Mouse (Mus musculus): ENCODE measurements at regions not wholly inside any gene's neighbourhood (a gene's known extent, or its start where the extent isn't known, plus 50 kb on each side); places are given as distances from the start of the nearest gene placed in this dataset.

DNA sequence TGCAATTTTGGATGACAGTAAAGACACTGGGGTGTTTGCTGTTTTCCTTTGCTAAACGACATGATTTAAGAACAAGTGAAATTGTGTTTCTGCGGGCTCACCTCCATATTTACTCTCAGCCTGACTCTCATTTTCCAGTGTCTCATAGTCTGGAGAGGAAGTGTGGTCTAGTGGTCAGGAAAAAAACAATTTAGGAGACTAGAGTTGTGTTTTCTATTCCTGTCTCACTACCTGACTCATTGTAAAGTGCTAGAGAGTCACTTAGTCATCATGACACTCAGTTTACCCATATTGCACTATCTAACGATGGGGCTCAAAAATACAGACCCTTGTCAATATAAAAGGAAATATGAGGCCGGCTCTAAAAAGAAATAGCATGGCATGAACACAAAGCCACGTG, 138.7 kb upstream of the Ank start:
- Histone ChIP-seq H3K9me3 (ENCODE audit: control insufficient read depth, low read length) (no peaks in the 10 kb centered on the region), H3K9ac (replicated peaks) (no peak overlapping the region), H3K27ac (no peak overlapping the region), H3K36me3 (replicated peaks; ENCODE audit: control insufficient read depth, insufficient read depth, low read depth) (no peaks in the 10 kb centered on the region), H3K4me1 (replicated peaks; ENCODE audit: control insufficient read depth in 2 of 2, insufficient read depth in 2 of 2, low read length in 1 of 2) (peaks cover 0 to 2% of the 10 kb centered on the region in 2 experiments; a peak in 2 of 4 replicates), H3K4me3 (ENCODE audit: insufficient read depth in 1 of 2, low read depth in 2 of 2, low read length in 2 of 2) (no peak overlapping the region), H3K4me2 (ENCODE audit: low read depth) (no peak overlapping the region), H3K27me3 (ENCODE audit: control insufficient read depth, insufficient read depth, low read length) (no peaks in the 10 kb centered on the region)
- WGBS (ENCODE audit: insufficient replicate concordance) = 57% methylated on average over 5 of the region's 5 CpGs
- DNase-seq (ENCODE audit: low read depth in 3 of 3, low spot score in 3 of 3) (no peak), ATAC-seq (ENCODE audit: insufficient read depth) (no peak)
- no peak for TF ChIP-seq EP300 (IDR thresholded peaks at IDR 0.05; ENCODE audit: low read depth)
- no peak for TF ChIP-seq CTCF (IDR thresholded peaks at IDR 0.05; ENCODE audit: low read depth)

DNA sequence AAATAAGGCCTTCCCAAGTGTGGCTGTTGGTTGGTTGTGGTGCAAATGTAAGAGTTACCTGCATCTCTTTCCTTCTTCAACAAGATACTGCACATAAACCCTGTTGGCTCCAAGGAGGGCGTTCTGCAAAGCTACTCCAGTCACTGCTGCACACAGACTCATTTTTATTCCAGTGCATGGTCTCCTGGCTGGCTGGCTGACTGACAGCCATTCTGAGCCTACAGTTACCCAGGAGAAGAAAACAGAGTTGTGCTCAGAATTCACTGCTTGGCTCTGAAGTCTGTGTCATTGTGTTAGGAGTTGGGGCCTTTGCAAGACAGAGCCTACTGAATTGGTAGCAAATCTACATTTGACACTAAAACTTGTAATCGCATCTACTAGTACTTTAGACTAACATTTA, 138.0 kb upstream of the Ank start:
- ATAC-seq (ENCODE audit: insufficient read depth) = no peak
- no peaks in the 10 kb centered on the region for H3K36me3 ChIP-seq (replicated peaks; ENCODE audit: control insufficient read depth, insufficient read depth, low read depth)
- H3K9me3 ChIP-seq (ENCODE audit: control insufficient read depth, low read length) = no peaks in the 10 kb centered on the region
- peaks cover 0 to 2% of the 10 kb centered on the region in 2 experiments; a peak in 2 of 4 replicates for H3K4me1 ChIP-seq (replicated peaks; ENCODE audit: control insufficient read depth in 2 of 2, insufficient read depth in 2 of 2, low read length in 1 of 2)
- WGBS (ENCODE audit: insufficient replicate concordance) = 61% methylated on average over 2 of the region's 2 CpGs
- H3K27me3 ChIP-seq (ENCODE audit: control insufficient read depth, insufficient read depth, low read length) = no peaks in the 10 kb centered on the region
- H3K4me2 ChIP-seq (ENCODE audit: low read depth) = no peak overlapping the region
- H3K27ac ChIP-seq = no peak overlapping the region
- no peak overlapping the region for H3K9ac ChIP-seq (replicated peaks)
- TF ChIP-seq EP300 (IDR thresholded peaks at IDR 0.05; ENCODE audit: low read depth) = no peak
- TF ChIP-seq CTCF (IDR thresholded peaks at IDR 0.05; ENCODE audit: low read depth) = no peak
- no peak for DNase-seq (ENCODE audit: low read depth in 3 of 3, low spot score in 3 of 3)
- H3K4me3 ChIP-seq (ENCODE audit: insufficient read depth in 1 of 2, low read depth in 2 of 2, low read length in 2 of 2) = no peak overlapping the region

DNA sequence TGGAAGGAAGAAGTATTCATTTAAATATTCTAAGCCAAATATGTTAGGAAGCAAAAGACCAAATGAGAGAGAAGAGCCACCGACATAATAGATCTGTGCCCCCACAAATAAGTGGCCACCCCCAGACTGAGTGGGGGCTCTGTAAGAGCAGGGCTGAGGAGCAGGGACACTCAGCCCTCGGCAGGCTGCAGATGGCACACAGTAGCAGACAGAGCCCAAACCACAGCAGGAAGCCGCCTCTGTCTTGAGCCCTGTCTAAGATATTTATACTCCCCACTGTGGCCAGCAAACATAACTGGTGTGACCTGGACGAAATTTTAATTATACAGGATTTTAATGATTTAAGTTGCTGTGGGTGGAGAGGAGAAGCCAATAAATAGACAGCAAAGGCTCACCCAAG, 126.4 kb upstream of the Ank start:
- no peaks in the 10 kb centered on the region for H3K27me3 ChIP-seq (ENCODE audit: control insufficient read depth, insufficient read depth, low read length)
- H3K27ac ChIP-seq = no peak overlapping the region
- DNase-seq (ENCODE audit: low read depth in 3 of 3, low spot score in 3 of 3) = no peak
- WGBS (ENCODE audit: insufficient replicate concordance) = 9% methylated on average over 4 of the region's 4 CpGs
- H3K9me3 ChIP-seq (ENCODE audit: control insufficient read depth, low read length) = no peaks in the 10 kb centered on the region
- TF ChIP-seq CTCF (IDR thresholded peaks at IDR 0.05; ENCODE audit: low read depth) (no peak), EP300 (IDR thresholded peaks at IDR 0.05; ENCODE audit: low read depth) (no peak)
- no peak overlapping the region for H3K4me3 ChIP-seq (ENCODE audit: insufficient read depth in 1 of 2, low read depth in 2 of 2, low read length in 2 of 2)
- no peak overlapping the region for H3K4me2 ChIP-seq (ENCODE audit: low read depth)
- no peak for ATAC-seq (ENCODE audit: insufficient read depth)
- peaks cover 0 to 1% of the 10 kb centered on the region in 2 experiments; a peak in 1 of 4 replicates for H3K4me1 ChIP-seq (replicated peaks; ENCODE audit: control insufficient read depth in 2 of 2, insufficient read depth in 2 of 2, low read length in 1 of 2)
- no peaks in the 10 kb centered on the region for H3K36me3 ChIP-seq (replicated peaks; ENCODE audit: control insufficient read depth, insufficient read depth, low read depth)
- H3K9ac ChIP-seq (replicated peaks) = no peak overlapping the region

DNA sequence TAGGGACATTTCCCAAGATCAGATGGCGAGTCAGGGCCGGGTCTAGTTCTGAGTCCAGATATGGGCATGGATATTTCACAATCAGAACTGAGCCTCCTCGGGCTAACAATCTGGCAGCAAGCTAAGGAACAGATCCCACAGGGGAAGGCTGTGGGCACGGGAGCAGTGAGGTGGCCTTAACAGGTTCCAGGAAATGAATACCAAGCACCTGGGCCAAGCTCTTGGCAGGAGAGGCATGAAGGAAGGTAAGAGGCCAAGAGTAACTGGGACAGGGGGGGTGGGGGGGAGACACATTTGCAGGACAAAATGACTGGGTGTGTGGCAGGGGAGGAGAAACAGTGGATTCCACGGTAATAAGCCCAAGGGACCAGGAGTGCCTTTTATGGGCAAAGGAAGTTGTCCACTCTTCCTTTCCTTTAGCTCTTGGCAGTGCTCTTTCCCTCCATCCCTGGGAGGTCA, 124.9 kb upstream of the Ank start:
- no peaks in the 10 kb centered on the region for H3K27me3 ChIP-seq (ENCODE audit: control insufficient read depth, insufficient read depth, low read length)
- peaks cover 0 to 1% of the 10 kb centered on the region in 2 experiments; a peak in 1 of 4 replicates for H3K4me1 ChIP-seq (replicated peaks; ENCODE audit: control insufficient read depth in 2 of 2, insufficient read depth in 2 of 2, low read length in 1 of 2)
- H3K36me3 ChIP-seq (replicated peaks; ENCODE audit: control insufficient read depth, insufficient read depth, low read depth) = no peaks in the 10 kb centered on the region
- no peak for DNase-seq (ENCODE audit: low read depth in 3 of 3, low spot score in 3 of 3)
- TF ChIP-seq CTCF (IDR thresholded peaks at IDR 0.05; ENCODE audit: low read depth) = no peak
- TF ChIP-seq EP300 (IDR thresholded peaks at IDR 0.05; ENCODE audit: low read depth) = no peak
- no peak overlapping the region for H3K4me3 ChIP-seq (ENCODE audit: insufficient read depth in 1 of 2, low read depth in 2 of 2, low read length in 2 of 2)
- H3K4me2 ChIP-seq (ENCODE audit: low read depth) = no peak overlapping the region
- no peaks in the 10 kb centered on the region for H3K9me3 ChIP-seq (ENCODE audit: control insufficient read depth, low read length)
- H3K9ac ChIP-seq (replicated peaks) = no peak overlapping the region
- ATAC-seq (ENCODE audit: insufficient read depth) = no peak
- 41% methylated on average over 4 of the region's 5 CpGs for WGBS (ENCODE audit: insufficient replicate concordance)
- no peak overlapping the region for H3K27ac ChIP-seq

DNA sequence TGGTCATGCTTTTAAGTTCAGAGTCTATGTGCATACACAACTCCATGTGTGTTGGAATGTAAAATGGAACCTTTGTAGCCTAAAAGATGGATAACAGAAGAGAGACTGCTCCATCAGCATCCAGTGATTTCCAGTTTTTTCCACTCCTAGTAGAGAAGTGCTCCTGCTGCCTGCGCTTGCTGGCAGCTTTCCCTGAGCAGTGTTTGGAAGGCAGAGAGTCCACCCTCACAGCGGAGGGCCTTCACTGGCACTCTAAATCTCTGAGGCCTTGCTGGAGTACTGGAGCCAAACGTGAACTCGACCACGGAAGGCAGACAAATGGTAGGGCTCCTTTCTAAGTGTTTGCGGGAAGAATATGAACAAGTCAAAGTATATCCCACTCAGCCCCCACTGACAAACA, 108.0 kb upstream of the Ank start:
- no peaks in the 10 kb centered on the region for H3K9me3 ChIP-seq (ENCODE audit: control insufficient read depth, low read length)
- H3K27me3 ChIP-seq (ENCODE audit: control insufficient read depth, insufficient read depth, low read length) = no peaks in the 10 kb centered on the region
- no peak overlapping the region for H3K9ac ChIP-seq (replicated peaks)
- H3K36me3 ChIP-seq (replicated peaks; ENCODE audit: control insufficient read depth, insufficient read depth, low read depth) = no peaks in the 10 kb centered on the region
- no peaks in the 10 kb centered on the region for H3K4me1 ChIP-seq (replicated peaks; ENCODE audit: control insufficient read depth in 2 of 2, insufficient read depth in 2 of 2, low read length in 1 of 2)
- no peak overlapping the region for H3K4me3 ChIP-seq (ENCODE audit: insufficient read depth in 1 of 2, low read depth in 2 of 2, low read length in 2 of 2)
- no peak overlapping the region for H3K27ac ChIP-seq
- TF ChIP-seq CTCF (IDR thresholded peaks at IDR 0.05; ENCODE audit: low read depth) = no peak
- no peak for TF ChIP-seq EP300 (IDR thresholded peaks at IDR 0.05; ENCODE audit: low read depth)
- ATAC-seq (ENCODE audit: insufficient read depth) (no peak), DNase-seq (ENCODE audit: low read depth in 3 of 3, low spot score in 3 of 3) (no peak)
- no peak overlapping the region for H3K4me2 ChIP-seq (ENCODE audit: low read depth)
- 52% methylated on average over 6 of the region's 6 CpGs for WGBS (ENCODE audit: insufficient replicate concordance)

All from liver, embryonic 14.5 days (tissue).